Mouse (Mus musculus) lung, adult 2 months (tissue): ENCODE results near the gene Gm6871.

Source experiments
- CTCF ChIP-seq: fragments of 200-500 bp; IDR thresholded peaks from 2 replicates; pipeline ENCODE4 v1.5.1; 2011; ENCODE audit warnings: mild to moderate bottlenecking, low read length, control low read depth; ENCODE audit not compliant: insufficient read depth
- POLR2A ChIP-seq: fragments of 200-500 bp; IDR thresholded peaks from 2 replicates; pipeline ENCODE4 v1.6.1; 2011; ENCODE audit warnings: low read depth, mild to moderate bottlenecking, control low read depth, low read length, borderline replicate concordance; ENCODE audit errors: extremely low read depth

GRCm38 (mm10) chr7:41497871-41498270 lies 75.6 kb downstream of the Gm6871 start:
- TF ChIP-seq CTCF = no peak
- no peak for TF ChIP-seq POLR2A
